Mouse (Mus musculus) skeletal muscle tissue, postnatal 0 days (tissue): Measurements from ENCODE around the gene Osbp. TPM values are rescaled to one million over a fixed set of nuclear protein-coding genes. Genes with fewer than 3 reads are reported as not detected.

Experiments
- microRNA-seq, 2 experiments: library from miRNA; unstranded; fragments of <30 nt; microRNA quantifications; one replicate each; pipeline ENCODE4; 2016
- polyA plus RNA-seq: library from polyadenylated mRNA; unstranded; fragments of >200 nt; fragmentation: Nextera tagmentation; extraction: Ambion mirVana; gene quantifications from 2 replicates; pipeline ENCODE4 v1.2.1, GENCODE M21; 2015

Gene Osbp
- 5.6 and 6.3 TPM in 2 replicates for polyA plus RNA-seq

DNA sequence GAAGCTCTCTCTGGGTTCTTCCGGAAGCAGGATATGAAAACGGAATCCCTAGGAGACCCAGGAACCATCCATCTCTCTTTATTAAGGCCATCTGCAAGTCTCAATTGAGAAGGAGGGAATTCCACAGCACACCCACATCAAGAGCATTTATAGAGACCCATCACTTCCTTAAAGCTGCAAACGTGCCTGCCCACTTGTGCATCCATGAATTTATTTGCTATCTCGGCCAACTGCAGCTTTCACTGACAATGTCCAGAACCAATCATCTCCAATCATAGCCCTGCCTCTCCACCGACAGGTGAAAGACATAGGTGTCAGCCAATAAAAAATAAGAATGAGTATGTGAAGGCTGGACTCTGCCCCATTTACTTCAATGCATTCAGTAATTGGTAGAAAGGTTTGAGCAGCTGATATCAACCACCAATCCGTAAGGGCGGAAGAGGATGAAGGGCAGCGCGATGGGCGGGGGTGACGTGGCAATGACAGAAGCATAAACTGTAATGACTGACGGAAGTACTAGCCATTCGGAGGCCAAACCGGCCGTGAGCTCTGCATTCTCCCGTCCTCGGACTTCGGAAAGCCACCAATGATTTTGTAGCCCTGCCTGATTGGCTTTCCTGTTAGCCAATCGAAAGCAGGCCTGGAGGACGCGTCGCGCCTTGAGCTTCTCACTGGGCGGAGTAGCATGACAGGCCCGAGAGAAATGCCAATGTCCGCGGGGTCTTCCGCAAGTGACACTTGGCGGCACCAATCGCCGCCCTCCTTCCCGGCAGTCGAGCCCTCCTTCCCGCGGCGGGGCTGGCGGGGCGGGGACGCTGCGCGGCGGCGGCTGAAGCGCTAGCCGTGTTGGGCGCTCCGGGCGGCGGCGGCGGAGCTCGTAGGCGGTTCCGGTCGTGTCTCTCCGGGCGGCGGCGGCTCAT is at the start of gene Osbp:
Osbp (plus strand) TSS at position 919 of the 920 bp plus-strand sequence.

GRCm38 (mm10) chr19:12041217-12041616 is 75.5 kb downstream of the Osbp start, which contains the start of gene Olfr1423:
Gene Olfr1423 (minus strand): TSS chr19:12041317.

Small RNAs within 50 kb of the gene (microRNA-seq; reads per million reads assigned to microRNA genes)
- 5.7 to 6.4 reads per million in 2 experiments for gene Mir6994

Other genes starting within 250 kb of the Osbp start
- gene Gif, start 218.4 kb upstream of the Osbp start, polyA plus RNA-seq, result not detected in 2 replicates
- 43.4 and 44.6 TPM in 2 replicates for gene Mrpl16, start 195.6 kb upstream of the Osbp start, polyA plus RNA-seq
- 3.1 and 3.5 TPM in 2 replicates for gene Stx3, start 146.5 kb upstream of the Osbp start, polyA plus RNA-seq
- gene Olfr1417, start 126.7 kb upstream of the Osbp start, polyA plus RNA-seq, result not detected in 2 replicates
- gene Olfr1418, start 104.9 kb upstream of the Osbp start, polyA plus RNA-seq, result not detected in 2 replicates
- not detected in 2 replicates for gene Olfr1419, start 90.8 kb upstream of the Osbp start, polyA plus RNA-seq
- 0.08 TPM in 1 of 2 replicates, not detected in the other for gene Olfr1420, start 79.4 kb upstream of the Osbp start, polyA plus RNA-seq
- gene Patl1, start 53.5 kb upstream of the Osbp start, polyA plus RNA-seq, result 10.0 and 11.3 TPM in 2 replicates
- not detected in 2 replicates for gene Olfr1423, start 75.4 kb downstream of the Osbp start, polyA plus RNA-seq
- gene Olfr1424, start 96.7 kb downstream of the Osbp start, polyA plus RNA-seq, result not detected in 2 replicates
- not detected in 2 replicates for gene Olfr1425, start 111.8 kb downstream of the Osbp start, polyA plus RNA-seq
- not detected in 2 replicates for gene Olfr1426, start 126.1 kb downstream of the Osbp start, polyA plus RNA-seq
- not detected in 2 replicates for gene Olfr1427, start 137.4 kb downstream of the Osbp start, polyA plus RNA-seq
- gene Olfr1428, start 150.0 kb downstream of the Osbp start, polyA plus RNA-seq, result not detected in 2 replicates
- gene Olfr76, start 157.3 kb downstream of the Osbp start, polyA plus RNA-seq, result not detected in 2 replicates
- not detected in 2 replicates for gene Olfr1555-ps1, start 204.2 kb downstream of the Osbp start, polyA plus RNA-seq
- not detected in 2 replicates for gene Olfr1431, start 234.7 kb downstream of the Osbp start, polyA plus RNA-seq